Mouse (Mus musculus) small intestine, adult 2 months (tissue): ENCODE data around the gene Bckdha.

Experiments
- CTCF ChIP-seq: fragments of 200-500 bp; IDR thresholded peaks from 2 replicates; pipeline ENCODE4 v1.5.1; 2012; ENCODE audit warnings: low read depth, mild to moderate bottlenecking, control low read depth, inconsistent platforms, low read length, moderate library complexity, mixed read lengths; ENCODE audit not compliant: insufficient replicate concordance, insufficient read length; ENCODE audit errors: extremely low read depth
- POLR2A ChIP-seq: fragments of 200-500 bp; IDR thresholded peaks from 2 replicates; pipeline ENCODE4 v1.6.1; 2012; ENCODE audit warnings: low read depth, mild to moderate bottlenecking, control low read depth, inconsistent platforms, low read length, moderate library complexity

DNA sequence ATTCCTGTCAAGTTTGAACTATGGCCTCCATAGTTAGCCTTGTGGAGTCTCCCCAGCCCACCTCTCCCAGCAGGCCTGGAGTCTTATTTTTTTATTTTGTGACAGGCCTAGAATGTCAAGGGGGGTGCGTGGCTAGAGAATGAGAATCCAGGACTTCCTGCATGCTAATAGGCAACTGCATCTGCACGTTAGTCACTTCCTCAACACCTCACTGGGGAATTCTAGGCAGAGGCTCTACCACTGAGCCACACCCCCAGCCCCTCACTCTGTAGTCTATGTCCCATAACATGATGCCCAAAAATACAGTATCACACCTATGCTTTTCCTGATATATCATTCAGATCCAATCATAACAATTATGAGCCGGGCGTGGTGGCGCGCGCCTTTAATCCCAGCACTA, 18.2 kb upstream of the Bckdha start:
- no peak for TF ChIP-seq CTCF
- no peak for TF ChIP-seq POLR2A
